In the genomic region with DNA sequence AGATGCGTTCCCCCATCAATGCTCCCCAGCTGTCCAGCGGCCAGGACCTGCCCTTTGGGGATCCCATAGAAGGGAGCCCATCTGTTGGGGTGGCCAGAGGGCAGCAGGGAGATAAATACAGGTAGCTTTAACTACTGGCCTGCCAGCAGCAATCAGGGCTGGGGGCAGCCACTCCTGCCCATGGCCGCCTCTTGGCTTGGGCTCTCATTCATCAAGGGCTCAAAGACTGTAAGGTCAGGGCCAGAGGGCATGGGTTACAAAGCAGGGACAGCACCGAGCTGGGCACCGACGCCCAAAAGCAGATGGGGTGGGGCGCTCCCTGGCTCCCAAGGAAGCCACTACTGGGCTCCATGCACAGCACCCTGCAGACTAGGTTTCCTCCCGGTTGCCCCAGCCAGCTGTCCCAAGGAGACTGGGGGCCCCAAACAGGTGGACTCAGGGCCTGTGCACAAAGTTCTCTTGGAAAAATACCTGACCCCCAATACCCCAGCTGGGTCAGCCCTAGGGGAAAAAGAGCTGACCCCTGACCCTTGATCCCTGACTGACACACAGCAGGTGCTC, we compare ENCODE assay signal across 15 mouse cellular contexts. TPM values are rescaled to one million over a fixed set of nuclear protein-coding genes. Genes with fewer than 3 reads are reported as not detected.
DNase-seq lines count a peak whose midpoint lies in the region; ATAC-seq and TF ChIP-seq lines count a peak whose summit lies in the region.
"Had no signal": no experiment of that assay in that cellular context is flagged by ENCODE, and none has a peak within 500 bp of the region (broad histone marks: within the 10 kb centered on the region; RNA-seq: fewer than 3 reads in every experiment).

No protein-coding gene starts in this region.

- peak; percentile 34 for DNase-seq in hindbrain, embryonic 11.5 days (ENCODE audit: low spot score)
- no peak for DNase-seq in lung, postnatal 0 days (ENCODE audit: low spot score)
- DNase-seq in lung, postnatal 4 days: no peak
- no peak for DNase-seq in natural killer cell, adult 2 months (ENCODE audit: low spot score in 2 of 2)
- DNase-seq: cerebellum, adult 8-10 months; kidney, adult 8-10 months; kidney, postnatal 36 days; right cerebral cortex, postnatal 25 days; thymus, postnatal 14 days had no signal

- WGBS in hindbrain, embryonic 11.5 days: 34% methylated on average over 8 of the region's 8 CpGs
- 35% methylated on average over 8 of the region's 8 CpGs for WGBS in hindbrain, embryonic 12.5 days
- WGBS in lung, postnatal 0 days: 52% methylated on average over 8 of the region's 8 CpGs
- 52% methylated on average over 8 of the region's 8 CpGs for WGBS in embryonic facial prominence, embryonic 15.5 days

- TF ChIP-seq CTCF in lung, postnatal 0 days (IDR thresholded peaks at IDR 0.05): no peak

- H3K9ac ChIP-seq in hindbrain, embryonic 11.5 days (ENCODE audit: low read depth, low read length): no peak overlapping the region
- no peak overlapping the region for H3K9ac ChIP-seq in hindbrain, embryonic 12.5 days
- H3K9ac ChIP-seq in lung, postnatal 0 days (replicated peaks; ENCODE audit: low read depth): no peak overlapping the region
- no peak overlapping the region for H3K9ac ChIP-seq in embryonic facial prominence, embryonic 15.5 days
- H3K9ac ChIP-seq: forebrain, embryonic 12.5 days; liver, embryonic 14.5 days had no signal

- 0 out of 2 replicates have a peak, but pooled peaks cover 5% of the 10 kb centered on the region for H3K36me3 ChIP-seq in hindbrain, embryonic 11.5 days (ENCODE audit: control insufficient read depth, insufficient read depth, low read length)
- peaks cover 27% of the 10 kb centered on the region for H3K36me3 ChIP-seq in hindbrain, embryonic 12.5 days
- H3K36me3 ChIP-seq in lung, postnatal 0 days (ENCODE audit: insufficient read depth, low read length): peaks cover 11% of the 10 kb centered on the region; the same call in 1 of the 2 replicates
- H3K36me3 ChIP-seq in embryonic facial prominence, embryonic 15.5 days: peaks cover 26% of the 10 kb centered on the region

- ATAC-seq in hindbrain, embryonic 11.5 days (ENCODE audit: low FRiP score): 0 out of 2 replicates have a peak, but pooled peaks have one; percentile 9
- ATAC-seq in hindbrain, embryonic 12.5 days (ENCODE audit: low FRiP score): no peak
- no peak for ATAC-seq in lung, postnatal 0 days
- 0 out of 2 replicates have a peak, but pooled peaks have one; percentile 3 for ATAC-seq in embryonic facial prominence, embryonic 15.5 days (ENCODE audit: insufficient number of reproducible peaks, low FRiP score, low TSS enrichment, low read depth)
- 0 out of 2 replicates have a peak, but pooled peaks have one; percentile 13 for ATAC-seq in megakaryocyte-erythroid progenitor cell, adult 5-6 weeks (replicated peaks; ENCODE audit: low FRiP score, low TSS enrichment, poor library complexity, severe bottlenecking)

- H3K27ac ChIP-seq in hindbrain, embryonic 11.5 days (ENCODE audit: low read depth, low read length): no peak overlapping the region
- H3K27ac ChIP-seq in hindbrain, embryonic 12.5 days: no peak overlapping the region
- peak overlapping the region; percentile 65; the same call in 1 of the 2 replicates for H3K27ac ChIP-seq in lung, postnatal 0 days (ENCODE audit: low read length)
- H3K27ac ChIP-seq in embryonic facial prominence, embryonic 15.5 days (replicated peaks): no peak overlapping the region
- H3K27ac ChIP-seq: forebrain, embryonic 12.5 days; liver, embryonic 14.5 days had no signal

- no peaks in the 10 kb centered on the region for H3K9me3 ChIP-seq in hindbrain, embryonic 11.5 days (ENCODE audit: control insufficient read depth, low read length)
- H3K9me3 ChIP-seq in hindbrain, embryonic 12.5 days (replicated peaks): no peaks in the 10 kb centered on the region
- no peaks in the 10 kb centered on the region for H3K9me3 ChIP-seq in lung, postnatal 0 days (ENCODE audit: low read length)
- H3K9me3 ChIP-seq in embryonic facial prominence, embryonic 15.5 days (replicated peaks): no peaks in the 10 kb centered on the region
- H3K9me3 ChIP-seq: forebrain, embryonic 12.5 days had no signal

- no peak for TF ChIP-seq EP300 in lung, postnatal 0 days (IDR thresholded peaks at IDR 0.05)

- no peak overlapping the region for H3K4me2 ChIP-seq in hindbrain, embryonic 11.5 days (replicated peaks; ENCODE audit: low read depth, low read length)
- H3K4me2 ChIP-seq in hindbrain, embryonic 12.5 days (replicated peaks): no peak overlapping the region
- no peak overlapping the region for H3K4me2 ChIP-seq in lung, postnatal 0 days (replicated peaks; ENCODE audit: low read depth, low read length)
- H3K4me2 ChIP-seq in embryonic facial prominence, embryonic 15.5 days (replicated peaks): no peak overlapping the region
- H3K4me2 ChIP-seq: forebrain, embryonic 12.5 days; heart, embryonic 11.5 days had no signal

- H3K4me1 ChIP-seq in hindbrain, embryonic 11.5 days (replicated peaks; ENCODE audit: control insufficient read depth, insufficient read depth, low read length): peaks cover 3% of the 10 kb centered on the region
- H3K4me1 ChIP-seq in hindbrain, embryonic 12.5 days: peaks cover 19% of the 10 kb centered on the region
- H3K4me1 ChIP-seq in lung, postnatal 0 days (ENCODE audit: insufficient read depth, low read depth, low read length): peaks cover 3% of the 10 kb centered on the region; the same call in 1 of the 2 replicates
- peaks cover 6% of the 10 kb centered on the region; the same call in 1 of the 2 replicates for H3K4me1 ChIP-seq in embryonic facial prominence, embryonic 15.5 days

- no peak overlapping the region for H3K4me3 ChIP-seq in hindbrain, embryonic 11.5 days (ENCODE audit: low read depth, low read length)
- no peak overlapping the region for H3K4me3 ChIP-seq in hindbrain, embryonic 12.5 days
- no peak overlapping the region for H3K4me3 ChIP-seq in lung, postnatal 0 days (ENCODE audit: low read depth, low read length)
- no peak overlapping the region for H3K4me3 ChIP-seq in embryonic facial prominence, embryonic 15.5 days (replicated peaks)
- H3K4me3 ChIP-seq: forebrain, embryonic 12.5 days had no signal

- H3K27me3 ChIP-seq in hindbrain, embryonic 11.5 days (ENCODE audit: control insufficient read depth, insufficient read depth, low read length): no peaks in the 10 kb centered on the region
- no peaks in the 10 kb centered on the region for H3K27me3 ChIP-seq in hindbrain, embryonic 12.5 days
- H3K27me3 ChIP-seq in lung, postnatal 0 days (replicated peaks; ENCODE audit: insufficient read depth, low read length): no peaks in the 10 kb centered on the region
- H3K27me3 ChIP-seq in embryonic facial prominence, embryonic 15.5 days: no peaks in the 10 kb centered on the region
- H3K27me3 ChIP-seq: forebrain, embryonic 12.5 days had no signal

RNA-seq across cellular contexts. Expression of a gene that starts 19.9 kb away (rescaled TPM):
- 112 and 121 TPM in 2 replicates for polyA plus RNA-seq in hindbrain, embryonic 11.5 days (2014; fragmentation: Nextera tagmentation; extraction: Ambion mirVana)
- 123 and 126 TPM in 2 replicates for polyA plus RNA-seq in hindbrain, embryonic 12.5 days (2016; fragmentation: Nextera tagmentation; extraction: Ambion mirVana)
- 151 and 170 TPM in 2 replicates for polyA plus RNA-seq in lung, postnatal 0 days (2015; fragmentation: Nextera tagmentation; extraction: Ambion mirVana)
- 148 and 154 TPM in 2 replicates for polyA plus RNA-seq in embryonic facial prominence, embryonic 15.5 days (2015; fragmentation: Nextera tagmentation; extraction: Ambion mirVana)
- 57.7 and 80.8 TPM in 2 replicates for total RNA-seq in megakaryocyte-erythroid progenitor cell, adult 5-6 weeks (2014; fragmentation: Nextera tagmentation)
- total RNA-seq in megakaryocyte-erythroid progenitor cell, adult 5-6 weeks (2017): 19.5 and 38.6 TPM in 2 replicates

RNA-seq across cellular contexts. Expression of a gene that starts 53.3 kb away (rescaled TPM):
- polyA plus RNA-seq in hindbrain, embryonic 11.5 days (2014; fragmentation: Nextera tagmentation; extraction: Ambion mirVana): 2.1 and 4.0 TPM in 2 replicates
- 13.1 and 13.7 TPM in 2 replicates for polyA plus RNA-seq in hindbrain, embryonic 12.5 days (2016; fragmentation: Nextera tagmentation; extraction: Ambion mirVana)
- polyA plus RNA-seq in lung, postnatal 0 days (2015; fragmentation: Nextera tagmentation; extraction: Ambion mirVana): 3.6 and 4.1 TPM in 2 replicates
- 2.5 and 2.9 TPM in 2 replicates for polyA plus RNA-seq in embryonic facial prominence, embryonic 15.5 days (2015; fragmentation: Nextera tagmentation; extraction: Ambion mirVana)
- total RNA-seq in megakaryocyte-erythroid progenitor cell, adult 5-6 weeks (2014; fragmentation: Nextera tagmentation): 6.0 and 14.7 TPM in 2 replicates
- total RNA-seq in megakaryocyte-erythroid progenitor cell, adult 5-6 weeks (2017): 3.0 and 8.0 TPM in 2 replicates

Comparison
In these comparisons a context has a peak if more than half of its experiments do, and no peak if none do; other contexts are left out.
1. ATAC-seq: peak in hindbrain, embryonic 11.5 days (single experiment), embryonic facial prominence, embryonic 15.5 days (single experiment) and megakaryocyte-erythroid progenitor cell, adult 5-6 weeks (single experiment); none in hindbrain, embryonic 12.5 days (single experiment) and lung, postnatal 0 days (single experiment).